Comparison of ENCODE assay signal across 21 mouse cellular contexts in the genomic region with DNA sequence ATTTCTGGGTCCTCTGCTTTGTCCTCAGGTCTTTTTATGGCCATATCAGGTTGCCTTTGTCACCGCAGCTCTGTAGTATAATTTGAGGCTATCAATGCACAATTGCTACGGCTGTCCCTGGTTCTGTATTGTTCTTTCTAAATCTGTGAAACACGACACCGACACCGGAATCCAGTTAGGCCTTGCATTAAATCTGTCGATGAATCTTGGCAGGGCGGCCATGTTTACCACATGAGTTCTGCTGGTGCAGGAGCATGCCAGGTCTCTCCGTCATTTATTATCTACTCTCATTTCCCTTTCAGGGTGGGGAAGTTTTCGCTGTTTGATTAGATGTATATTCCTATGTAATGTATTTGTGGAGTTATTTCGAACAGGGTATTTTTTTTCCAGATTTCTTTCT. TPM values are rescaled to one million over a fixed set of nuclear protein-coding genes. Genes with fewer than 3 reads are reported as not detected.
"Had no signal": no experiment of that assay in that cellular context is flagged by ENCODE, and none has a peak within 500 bp of the region (broad histone marks: within the 10 kb centered on the region; RNA-seq: fewer than 3 reads in every experiment).

No protein-coding gene starts in this region.

- H3K9ac ChIP-seq: limb, embryonic 13.5 days; liver, embryonic 14.5 days; neural tube, embryonic 15.5 days had no signal

- H3K36me3 ChIP-seq: limb, embryonic 13.5 days; midbrain, embryonic 10.5 days; neural tube, embryonic 15.5 days had no signal

- H3K4me2 ChIP-seq: limb, embryonic 13.5 days; neural tube, embryonic 15.5 days had no signal

- DNase-seq: kidney, postnatal 36 days; left cerebral cortex, postnatal 4 days; lung, adult 18-20 months; midbrain, embryonic 14.5 days; right cerebral cortex, adult 18-20 months; right cerebral cortex, postnatal 25 days; thymus, postnatal 4 days had no signal

- H3K27me3 ChIP-seq: limb, embryonic 13.5 days; neural tube, embryonic 15.5 days had no signal

- H3K27ac ChIP-seq: kidney, postnatal 0 days; limb, embryonic 13.5 days; liver, embryonic 14.5 days; midbrain, embryonic 10.5 days; neural tube, embryonic 15.5 days had no signal

- H3K9me3 ChIP-seq: limb, embryonic 13.5 days; midbrain, embryonic 10.5 days; neural tube, embryonic 15.5 days had no signal

- H3K4me3 ChIP-seq: limb, embryonic 13.5 days; midbrain, embryonic 10.5 days; myocyte; neural tube, embryonic 15.5 days had no signal

RNA-seq across cellular contexts. Expression of a gene that starts 42.3 kb away (rescaled TPM):
- total RNA-seq: megakaryocyte, adult 5-6 weeks had no signal
- polyA plus RNA-seq: neural tube, embryonic 11.5 days had no signal

RNA-seq across cellular contexts. Expression of a gene that starts 53.8 kb away (rescaled TPM):
- total RNA-seq: layer of hippocampus, adult 18-20 months; layer of hippocampus, postnatal 10 days; left cerebral cortex, adult 18-20 months; left cerebral cortex, postnatal 10 days; left cerebral cortex, postnatal 4 days; liver, adult 2 months; megakaryocyte, adult 5-6 weeks had no signal
- polyA plus RNA-seq: kidney, postnatal 0 days; limb, embryonic 13.5 days; liver, adult 2 months; liver, embryonic 14.5 days; midbrain, embryonic 10.5 days; midbrain, embryonic 14.5 days; myocyte; neural tube, embryonic 11.5 days; neural tube, embryonic 15.5 days; stomach, embryonic 16.5 days had no signal
